Mouse (Mus musculus) heart, embryonic 15.5 days (tissue): ENCODE results near the gene Zfp738. TPM values are rescaled to one million over a fixed set of nuclear protein-coding genes. Genes with fewer than 3 reads are reported as not detected.
"Not testable (repeated sequence)": the region's sequence is repeated elsewhere in the genome, so short reads cannot be mapped to it uniquely, and the experiment has no call there.

Experiments used
- ATAC-seq: fragments of 200-750 bp; cut with Nextera tagmentation; replicated peaks from 2 replicates; pipeline ENCODE4 v1.8.0; 2017; ENCODE audit warnings: low read depth, moderate TSS enrichment; ENCODE audit not compliant: insufficient number of reproducible peaks, insufficient read depth, low FRiP score
- H3K27ac ChIP-seq: fragments of 300-500 bp; sonication (generic); 2 replicates; pipeline ENCODE4 v1.5.1; 2015; ENCODE audit warnings: mild to moderate bottlenecking, inconsistent platforms
- H3K27me3 ChIP-seq: fragments of 300-500 bp; sonication (generic); 2 replicates; pipeline ENCODE4 v1.6.1; 2015; ENCODE audit warnings: inconsistent platforms
- H3K36me3 ChIP-seq: fragments of 300-500 bp; sonication (generic); 2 replicates; pipeline ENCODE4 v1.6.1; 2015; ENCODE audit warnings: mild to moderate bottlenecking, inconsistent platforms
- H3K4me1 ChIP-seq: fragments of 300-500 bp; sonication (generic); replicated peaks from 2 replicates; pipeline ENCODE4 v1.6.1; 2015; ENCODE audit warnings: inconsistent platforms
- H3K4me2 ChIP-seq: fragments of 300-500 bp; sonication (generic); 2 replicates; pipeline ENCODE4 v1.6.1; 2015; ENCODE audit warnings: inconsistent platforms, mild to moderate bottlenecking, moderate library complexity
- H3K4me3 ChIP-seq: fragments of 300-500 bp; sonication (generic); 2 replicates; pipeline ENCODE4 v1.5.1; 2015; ENCODE audit warnings: mild to moderate bottlenecking, inconsistent platforms
- H3K9ac ChIP-seq: fragments of 300-500 bp; sonication (generic); 2 replicates; pipeline ENCODE4 v1.6.1; 2015; ENCODE audit warnings: mild to moderate bottlenecking, inconsistent platforms
- H3K9me3 ChIP-seq: fragments of 300-500 bp; sonication (generic); replicated peaks from 2 replicates; pipeline ENCODE4 v1.6.1; 2016; ENCODE audit warnings: inconsistent platforms
- whole genome bisulfite sequencing: fragments of 180-500 bp; shearing (Covaris S2); methylation state at CpG from one replicate; pipeline ENCODE4 v1.1.7; 2015; ENCODE audit warnings: mixed read lengths; 5-methylcytosine and 5-hydroxymethylcytosine counted together
- polyA plus RNA-seq: library from polyadenylated mRNA; unstranded; fragments of >200 nt; fragmentation: Nextera tagmentation; extraction: Ambion mirVana; gene quantifications from 2 replicates; pipeline ENCODE4 v1.2.1, GENCODE M21; 2015

Gene Zfp738
- polyA plus RNA-seq = 6.4 and 7.9 TPM in 2 replicates

- H3K4me1 ChIP-seq = 0 out of 2 replicates have a peak, but pooled peaks cover 2% of the 10 kb centered on the region
- 70% methylated on average over 4 of the region's 4 CpGs for WGBS
These were observed at the start of gene Zfp738 for GRCm38 (mm10) chr13:67686971-67687370. Gene Zfp738 (minus strand): TSS chr13:67687071.

DNA sequence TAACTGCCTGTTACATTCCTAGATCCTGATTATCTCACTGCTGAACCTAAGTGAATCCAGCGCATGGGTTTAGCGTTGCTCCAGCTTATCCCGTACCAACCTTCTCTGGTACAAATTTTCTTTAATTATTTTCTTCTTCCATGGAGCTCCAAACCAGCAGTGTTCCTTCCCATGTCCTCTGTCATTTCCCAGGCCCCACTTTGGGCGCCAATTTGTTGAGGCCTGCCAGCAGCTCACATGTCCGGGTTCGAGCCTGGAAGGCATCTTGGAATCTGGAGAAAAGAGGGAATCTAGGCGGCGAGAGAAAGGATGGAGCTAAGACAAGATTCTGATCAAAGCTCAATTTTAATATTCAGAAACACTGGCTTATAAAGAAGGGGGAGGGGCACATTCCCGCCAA lies 47.5 kb upstream of the Zfp738 start:
- not testable (repeated sequence) for H3K4me3 ChIP-seq, ATAC-seq, H3K9ac ChIP-seq, H3K27ac ChIP-seq, H3K4me1 ChIP-seq, H3K4me2 ChIP-seq, H3K27me3 ChIP-seq, H3K9me3 ChIP-seq, H3K36me3 ChIP-seq
- 88% methylated on average over 9 of the region's 9 CpGs for WGBS

More at GRCm38 (mm10) chr13:67686971-67687370, at the start of gene Zfp738:
- no peak for ATAC-seq
- H3K27me3 ChIP-seq = no peaks in the 10 kb centered on the region
- H3K9ac ChIP-seq = no peak within 1 kb of the TSS
- H3K27ac ChIP-seq = no peak within 1 kb of the TSS
- H3K9me3 ChIP-seq = no peaks in the 10 kb centered on the region
- no peaks in the 10 kb centered on the region for H3K36me3 ChIP-seq
- H3K4me2 ChIP-seq = no peak within 1 kb of the TSS
- no peak within 1 kb of the TSS for H3K4me3 ChIP-seq

DNA sequence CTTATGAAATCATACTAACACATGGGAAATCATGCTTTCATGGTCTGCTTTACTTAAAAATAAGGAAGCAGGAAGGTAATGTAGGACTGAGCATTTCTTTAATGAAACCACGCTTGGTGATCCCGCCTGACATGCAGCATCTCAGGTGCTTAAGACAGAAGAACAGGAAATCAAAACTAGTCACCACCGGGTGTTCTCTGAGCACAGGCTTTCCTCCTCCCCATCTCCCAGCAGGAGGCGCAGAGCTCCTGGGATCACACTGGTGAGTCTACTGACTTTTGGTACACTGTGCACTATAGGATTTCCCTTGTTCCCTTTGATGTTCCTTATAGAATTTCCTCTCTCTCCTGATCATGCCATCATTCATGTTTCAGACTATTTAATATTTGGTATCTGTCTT lies 42.6 kb upstream of the Zfp738 start:
- not testable (repeated sequence) for H3K27ac ChIP-seq, H3K27me3 ChIP-seq, H3K4me1 ChIP-seq, H3K9me3 ChIP-seq, H3K36me3 ChIP-seq
- Histone ChIP-seq H3K4me3 (peak overlapping the region; percentile 68), H3K4me2 (peak overlapping the region; percentile 69), H3K9ac (peak overlapping the region; percentile 60; the same call in 1 of the 2 replicates)
- 41% methylated on average over 4 of the region's 4 CpGs for WGBS
- ATAC-seq = peak; percentile 63; the same call in 1 of the 2 replicates

DNA sequence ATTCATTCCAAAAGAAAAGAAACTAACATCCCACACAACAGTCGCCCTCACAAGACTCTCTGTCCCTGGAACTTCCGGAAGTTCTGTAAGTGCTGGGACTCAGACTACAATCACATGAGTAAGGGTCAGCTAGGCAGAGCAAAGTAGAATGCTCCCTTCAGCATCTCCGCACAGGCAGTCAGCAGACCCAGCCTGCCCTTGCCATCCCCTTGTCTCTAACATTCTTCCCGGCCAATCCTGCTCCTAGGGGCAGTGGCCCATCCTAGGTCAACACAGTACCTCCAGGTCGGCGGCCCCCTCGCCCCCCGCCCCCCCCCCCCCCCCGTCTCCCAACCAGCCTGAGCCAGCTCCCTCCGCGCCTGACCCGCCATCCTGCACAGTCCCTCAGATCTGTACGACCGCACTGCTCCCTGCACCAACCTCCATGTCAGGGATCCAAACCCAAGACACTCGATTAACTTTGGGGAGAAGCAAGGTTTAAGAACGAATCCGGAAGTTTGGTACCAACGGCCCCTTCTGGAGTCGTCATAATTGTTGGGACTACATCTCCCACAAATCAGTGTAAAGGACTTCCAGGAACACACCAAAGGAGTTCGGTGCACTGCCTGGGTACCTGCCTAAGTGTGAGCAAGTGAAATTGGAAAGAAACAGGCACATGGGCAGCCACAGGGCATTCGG lies 41.9 kb upstream of the Zfp738 start, which contains the start of gene Zfp65:
TSS of gene Zfp65 (minus strand) at position 533 of the 678 bp plus-strand sequence.
- peak within 1 kb of the TSS; percentile 60 for H3K9ac ChIP-seq
- H3K4me2 ChIP-seq = peak within 1 kb of the TSS; percentile 69
- H3K4me1 ChIP-seq = peaks cover 5% of the 10 kb centered on the region
- peak within 1 kb of the TSS; percentile 62 for H3K27ac ChIP-seq
- peak; percentile 84 for ATAC-seq
- H3K27me3 ChIP-seq = no peaks in the 10 kb centered on the region
- WGBS = 2% methylated on average over 16 of the region's 21 CpGs
- peak within 1 kb of the TSS; percentile 68 for H3K4me3 ChIP-seq
- no peaks in the 10 kb centered on the region for H3K36me3 ChIP-seq
- no peaks in the 10 kb centered on the region for H3K9me3 ChIP-seq

GRCm38 (mm10) chr13:67728106-67728505 lies 41.2 kb upstream of the Zfp738 start:
- H3K27me3 ChIP-seq = no peaks in the 10 kb centered on the region
- WGBS = 64% methylated on average over 1 of the region's 1 CpGs
- no peaks in the 10 kb centered on the region for H3K9me3 ChIP-seq
- H3K36me3 ChIP-seq = no peaks in the 10 kb centered on the region
- peaks cover 8% of the 10 kb centered on the region for H3K4me1 ChIP-seq
- H3K27ac ChIP-seq = peak overlapping the region; percentile 62; the same call in 1 of the 2 replicates
- H3K4me3 ChIP-seq = peak overlapping the region; percentile 68
- ATAC-seq = no peak
- H3K4me2 ChIP-seq = peak overlapping the region; percentile 69
- H3K9ac ChIP-seq = 0 out of 2 replicates have a peak overlapping the region, but pooled peaks have one; percentile 60

DNA sequence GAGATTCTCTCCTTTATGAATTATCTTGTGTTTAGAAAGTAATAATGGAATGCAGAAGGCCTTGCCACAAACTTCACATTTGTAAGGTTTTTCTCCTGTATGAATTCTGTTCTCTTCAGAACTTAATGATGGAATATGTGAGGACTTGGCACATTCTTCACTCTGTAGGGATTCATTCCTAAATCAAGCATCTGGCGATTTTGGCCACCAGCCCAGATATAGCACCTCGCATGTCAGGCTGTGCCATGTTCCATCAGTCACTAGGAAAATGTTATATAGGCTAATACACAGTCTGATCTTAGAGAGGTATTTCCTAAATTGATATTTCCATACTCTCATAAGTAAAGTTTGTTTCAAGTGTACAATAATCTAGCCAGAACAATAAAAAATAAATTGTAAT lies 38.5 kb upstream of the Zfp738 start:
- peaks cover 11% of the 10 kb centered on the region for H3K4me1 ChIP-seq
- not testable (repeated sequence) for H3K4me2 ChIP-seq, H3K9me3 ChIP-seq, H3K27me3 ChIP-seq, H3K27ac ChIP-seq, H3K9ac ChIP-seq, ATAC-seq, H3K4me3 ChIP-seq, H3K36me3 ChIP-seq
- WGBS = 50% methylated on average over 2 of the region's 2 CpGs

- WGBS = 0% methylated on average over 17 of the region's 17 CpGs
- Histone ChIP-seq H3K9ac (peak overlapping the region; percentile 70), H3K27ac (peak overlapping the region; percentile 40; the same call in 1 of the 2 replicates), H3K4me3 (peak overlapping the region; percentile 86), H3K36me3 (no peaks in the 10 kb centered on the region), H3K27me3 (no peaks in the 10 kb centered on the region), H3K4me1 (peaks cover 11% of the 10 kb centered on the region), H3K4me2 (peak overlapping the region; percentile 89), H3K9me3 (no peaks in the 10 kb centered on the region)
- ATAC-seq = peak; percentile 93
These were observed 37.1 kb upstream of the Zfp738 start for GRCm38 (mm10) chr13:67723848-67724479.

DNA sequence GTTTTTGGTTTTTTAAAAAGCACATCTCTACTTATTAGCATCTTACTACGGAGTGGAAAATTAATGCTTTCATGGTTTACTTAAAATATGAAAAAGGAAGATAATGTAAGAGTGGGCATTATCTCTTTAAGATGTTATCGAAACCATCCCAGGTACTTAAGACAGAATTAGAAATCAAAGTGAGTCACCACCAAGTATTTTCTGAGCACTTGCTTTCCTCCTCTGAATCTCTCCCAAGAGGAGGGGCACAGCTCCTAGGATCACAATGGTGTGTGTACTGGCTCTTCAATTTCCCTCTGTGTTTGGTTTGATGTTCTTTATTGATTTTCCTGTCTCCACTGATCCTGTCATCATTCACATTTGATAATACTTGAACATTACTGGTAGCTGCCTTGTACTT lies 3.0 kb downstream of the Zfp738 start:
- Histone ChIP-seq H3K4me3 (peak overlapping the region; percentile 89), H3K9ac (peak overlapping the region; percentile 79; the same call in 1 of the 2 replicates), H3K4me2 (peak overlapping the region; percentile 91)
- ATAC-seq, H3K27me3 ChIP-seq, H3K36me3 ChIP-seq, H3K4me1 ChIP-seq, H3K27ac ChIP-seq, H3K9me3 ChIP-seq: not testable (repeated sequence)
- WGBS = 70% methylated on average over 2 of the region's 2 CpGs

DNA sequence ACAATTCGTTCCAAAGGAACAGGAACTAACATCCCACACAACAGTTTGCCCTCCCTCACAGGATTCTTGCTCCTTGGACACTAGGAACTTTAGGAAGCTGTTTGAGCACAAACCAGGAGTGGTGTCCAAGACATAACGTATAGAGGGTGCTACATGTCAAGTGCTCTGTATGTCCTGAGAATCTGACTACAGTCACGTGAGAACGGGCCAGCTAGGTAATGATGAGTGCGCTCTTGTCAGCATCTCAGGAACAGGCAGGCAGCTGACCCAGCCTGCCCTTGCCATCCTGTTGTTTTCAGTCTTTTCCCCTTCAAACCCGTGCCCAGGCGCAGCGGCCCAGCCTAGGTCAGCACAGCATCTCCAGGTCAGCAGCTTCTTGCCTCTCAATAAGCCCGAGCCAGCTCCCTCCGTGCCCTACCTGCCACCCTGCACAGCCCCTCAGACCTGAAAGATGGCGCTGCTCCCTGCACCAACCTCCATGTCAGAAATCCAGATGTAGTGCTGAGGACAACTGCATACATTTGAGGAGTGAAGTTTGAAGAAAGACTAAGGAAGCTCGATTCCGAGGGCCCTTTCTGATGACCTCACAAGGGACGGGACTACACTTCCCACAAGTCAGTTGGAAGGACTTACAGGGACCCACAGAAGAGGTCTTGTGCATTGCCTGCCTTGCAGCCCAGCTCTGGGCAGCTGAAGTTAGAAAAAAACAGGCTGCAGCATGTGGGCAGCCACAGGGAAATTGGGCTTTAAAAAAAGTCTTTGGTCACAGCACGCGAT lies 3.7 kb downstream of the Zfp738 start:
- H3K4me2 ChIP-seq = peak overlapping the region; percentile 91
- ATAC-seq = peak; percentile 100
- H3K27me3 ChIP-seq, H3K36me3 ChIP-seq, H3K9me3 ChIP-seq, H3K4me1 ChIP-seq: not testable (repeated sequence)
- H3K9ac ChIP-seq = peak overlapping the region; percentile 79
- WGBS = 11% methylated on average over 16 of the region's 16 CpGs
- peak overlapping the region; percentile 89 for H3K4me3 ChIP-seq
- peak overlapping the region; percentile 47 for H3K27ac ChIP-seq

DNA sequence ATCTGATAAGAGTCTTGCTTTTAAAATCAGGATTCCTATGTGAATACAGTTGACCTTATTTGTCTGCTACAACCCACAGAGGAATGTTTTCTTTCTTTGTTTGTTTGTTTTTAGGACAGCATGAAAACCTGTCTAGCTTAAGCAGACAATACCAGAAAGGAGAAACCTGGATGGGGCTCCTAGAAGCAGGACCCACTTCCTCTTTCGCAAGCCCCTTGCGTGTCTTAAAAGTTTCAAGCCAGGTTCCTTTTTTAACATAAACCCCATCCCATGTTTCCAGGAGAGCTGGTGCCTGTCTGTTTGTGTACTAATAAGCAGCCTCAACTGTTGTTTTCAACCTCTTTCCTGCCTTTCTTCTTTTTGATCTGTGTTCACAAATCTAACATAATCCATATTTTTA lies 12.0 kb downstream of the Zfp738 start:
- Histone ChIP-seq H3K27me3 (no peaks in the 10 kb centered on the region), H3K4me2 (no peak overlapping the region), H3K4me3 (no peak overlapping the region), H3K4me1 (no peaks in the 10 kb centered on the region), H3K36me3 (peaks cover 5% of the 10 kb centered on the region), H3K27ac (no peak overlapping the region), H3K9ac (no peak overlapping the region), H3K9me3 (no peaks in the 10 kb centered on the region)
- ATAC-seq = no peak
- 92% methylated on average over 2 of the region's 2 CpGs for WGBS

DNA sequence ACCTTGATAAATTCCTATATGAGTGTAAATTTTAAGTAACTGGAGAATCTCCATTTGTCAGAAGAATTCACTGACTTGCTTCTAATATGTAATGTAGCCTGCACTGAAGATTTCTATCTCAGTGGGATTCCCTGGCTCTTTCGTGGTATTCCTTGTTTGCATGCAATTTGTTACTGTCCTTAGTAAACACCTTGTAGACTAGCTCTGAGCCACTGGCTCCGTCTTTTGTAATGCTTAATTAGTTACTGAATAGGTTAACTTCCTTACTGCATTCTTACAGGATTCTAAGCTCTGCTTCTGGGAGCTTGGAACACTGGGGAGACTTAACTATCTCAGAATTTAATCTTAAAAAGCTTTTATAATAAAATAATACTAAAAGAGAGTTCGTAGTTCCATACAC lies 34.4 kb downstream of the Zfp738 start:
- no peak overlapping the region for H3K27ac ChIP-seq

More for the DNA sequence above, 34.4 kb downstream of the Zfp738 start:
- Histone ChIP-seq H3K4me2 (no peak overlapping the region), H3K4me1 (no peaks in the 10 kb centered on the region), H3K36me3 (no peaks in the 10 kb centered on the region), H3K9ac (no peak overlapping the region), H3K9me3 (no peaks in the 10 kb centered on the region), H3K4me3 (no peak overlapping the region), H3K27me3 (no peaks in the 10 kb centered on the region)
- 47% methylated on average over 3 of the region's 3 CpGs for WGBS
- no peak for ATAC-seq
